Mouse (Mus musculus): ENCODE results near the gene Ccdc117.
A peak's percentile ranks its signal among the peaks of the same experiment; 100 is the strongest.

- TF ChIP-seq CTCF (IDR thresholded peaks at IDR 0.05; ENCODE audit: low read depth, low read length) (peak; percentile 61), POLR2A (IDR thresholded peaks at IDR 0.05; ENCODE audit: insufficient read depth, low read length) (no peak)
Observed at GRCm38 (mm10) chr11:5521516-5522291, 20.3 kb downstream of the Ccdc117 start.
